Mouse (Mus musculus) urinary bladder, postnatal 36 days (tissue): ENCODE results near the gene Cd300lf.
A peak's percentile ranks its signal among the peaks of the same experiment; 100 is the strongest.

Source experiments
- DNase-seq, 2 experiments: peaks; one replicate each; pipeline ENCODE4 v3.0.0; 2022; ENCODE audit warnings: low spot score in 2 of 2, mixed read lengths in 1 of 2

Cd300lf gene

DNA sequence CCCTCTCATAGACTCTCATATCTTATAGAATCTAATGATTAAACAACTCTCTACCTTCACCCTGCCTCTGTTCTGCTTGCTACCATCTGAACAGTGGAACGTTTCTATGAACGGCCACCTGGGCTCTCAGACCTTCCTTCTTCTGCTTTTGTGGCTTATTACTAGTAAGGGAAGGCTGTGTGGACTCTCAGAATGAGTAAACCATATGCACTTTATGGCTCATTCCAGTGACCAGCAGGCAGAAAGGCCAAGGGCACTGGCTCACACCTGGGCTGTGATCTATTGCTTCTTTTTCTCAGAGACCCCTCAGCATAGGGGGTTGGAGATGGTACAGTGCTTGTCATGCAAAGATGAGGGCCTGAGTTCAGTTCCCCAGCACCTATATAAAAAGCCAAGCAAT is 27.2 kb downstream of the Cd300lf start:
- no peak for DNase-seq

DNA sequence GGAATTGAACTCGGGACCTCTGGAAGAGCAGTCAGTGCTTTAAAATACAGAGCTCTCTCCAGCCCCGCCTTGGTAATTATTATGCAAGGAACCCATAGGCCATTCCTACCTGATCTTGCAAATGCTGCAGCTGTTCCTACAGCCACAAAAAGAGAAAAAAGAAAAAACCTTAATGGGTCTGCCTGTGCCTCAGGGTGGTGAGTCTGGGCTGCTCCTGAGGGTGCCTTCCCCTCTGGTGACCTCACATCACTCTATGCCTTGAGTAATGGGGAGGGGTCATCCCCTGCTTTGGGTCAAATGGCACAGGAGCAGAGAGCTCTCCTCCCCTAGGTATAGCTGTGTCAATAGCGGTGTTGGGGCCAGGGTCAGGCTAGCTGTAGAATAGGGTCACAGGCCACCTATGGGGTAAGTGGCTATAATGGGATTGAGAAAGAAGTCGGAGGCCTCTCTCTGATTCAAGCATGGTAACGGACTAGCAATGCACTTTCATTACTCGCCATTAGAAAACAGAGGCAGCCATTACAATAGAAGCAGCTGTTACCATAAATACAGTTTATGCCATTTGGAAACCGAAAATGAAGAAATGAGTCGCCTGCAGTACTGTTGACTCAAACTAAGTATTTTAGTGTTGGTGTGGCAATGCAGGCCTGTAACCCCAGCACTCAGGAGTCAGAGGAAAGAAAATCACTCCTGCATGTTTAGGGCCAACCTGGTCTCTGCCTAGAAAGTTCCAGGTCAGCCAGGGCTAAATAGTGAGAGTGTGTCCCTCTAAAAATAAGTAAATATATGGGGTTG is 28.8 kb downstream of the Cd300lf start:
- no peak for DNase-seq

DNA sequence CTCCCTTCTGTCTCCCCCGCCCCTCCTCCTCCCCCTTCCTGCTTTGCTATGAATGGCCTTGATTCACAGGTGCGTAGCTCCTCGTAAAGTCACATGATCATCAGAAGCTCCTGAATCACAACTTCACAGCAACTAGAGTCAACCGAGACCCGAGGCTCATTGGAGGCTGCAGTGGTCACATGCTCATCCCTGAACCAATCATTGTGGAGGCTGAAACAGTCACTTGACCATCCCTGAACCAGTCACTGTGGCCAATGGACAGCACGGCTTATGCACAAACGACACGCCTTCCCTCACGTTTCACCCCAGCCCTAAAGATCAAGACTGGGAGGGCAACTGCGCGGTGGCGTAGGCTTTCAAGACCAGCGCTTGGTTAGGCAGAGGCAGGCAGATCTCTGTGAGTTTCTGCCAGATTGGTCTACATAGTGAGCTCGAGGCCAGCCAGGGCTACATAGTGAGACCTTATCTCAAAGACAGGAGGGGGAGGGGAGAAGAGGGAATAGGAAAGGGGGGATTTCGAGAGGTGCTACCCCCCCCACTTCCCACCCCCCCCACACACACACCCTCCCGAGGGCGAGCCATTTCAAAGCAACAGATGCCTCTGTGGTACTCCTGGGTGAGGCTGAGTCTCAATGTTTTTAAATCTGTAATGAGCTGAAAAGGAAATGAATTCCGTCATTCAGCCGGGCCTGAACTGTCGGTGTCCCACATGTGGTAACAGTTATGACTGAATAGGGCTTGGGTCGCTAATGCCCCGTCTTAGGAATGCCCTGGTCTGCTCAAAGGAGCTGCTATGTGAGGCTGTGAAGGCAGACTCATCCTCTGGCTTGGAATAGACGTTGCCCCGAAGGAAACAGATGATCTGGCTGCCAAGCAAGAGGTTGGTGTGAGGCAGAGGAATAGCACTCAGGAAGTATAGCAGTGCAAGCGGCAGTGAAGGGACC is 30.1 kb downstream of the Cd300lf start:
- no peak for DNase-seq

DNA sequence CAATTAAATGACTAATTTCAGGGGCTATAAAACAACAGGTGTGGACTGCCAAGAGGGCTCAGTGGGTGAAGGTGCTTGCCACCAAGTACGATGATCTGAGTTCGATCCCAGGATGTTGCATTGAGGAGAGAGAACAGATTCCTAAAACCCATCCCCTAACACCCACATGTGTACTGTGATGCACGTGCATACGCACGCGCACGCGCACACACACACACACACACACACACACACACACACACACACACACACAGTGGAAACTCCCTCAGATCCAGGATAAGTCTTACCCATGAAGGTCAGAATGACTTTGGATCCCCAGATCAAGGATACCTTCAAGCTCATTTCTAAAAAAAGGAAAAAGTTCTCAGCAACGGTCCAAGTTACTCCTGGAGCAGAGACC is 31.7 kb downstream of the Cd300lf start:
- DNase-seq = no peak

DNA sequence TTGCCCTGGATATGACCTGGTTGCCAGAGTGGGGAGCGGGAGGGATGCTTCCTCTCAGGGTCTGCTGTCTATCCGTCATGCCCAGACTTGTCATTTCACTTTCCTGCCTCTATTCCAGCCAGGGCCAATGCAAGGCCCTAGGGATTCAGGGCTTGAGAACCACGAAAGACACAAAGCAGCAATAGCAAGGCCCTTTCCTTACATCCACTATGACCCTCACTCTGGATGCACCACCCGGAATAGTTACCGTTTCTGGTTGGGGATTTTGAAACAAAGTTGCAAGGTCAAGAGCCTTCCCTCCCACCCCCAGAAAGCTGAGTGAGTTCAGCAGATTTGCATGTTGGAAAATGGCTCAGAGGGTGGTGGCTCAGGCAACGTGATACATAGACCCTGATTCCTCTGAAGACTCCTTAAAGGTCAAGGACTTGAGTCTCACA is 32.2 kb downstream of the Cd300lf start:
- DNase-seq = no peak

DNA sequence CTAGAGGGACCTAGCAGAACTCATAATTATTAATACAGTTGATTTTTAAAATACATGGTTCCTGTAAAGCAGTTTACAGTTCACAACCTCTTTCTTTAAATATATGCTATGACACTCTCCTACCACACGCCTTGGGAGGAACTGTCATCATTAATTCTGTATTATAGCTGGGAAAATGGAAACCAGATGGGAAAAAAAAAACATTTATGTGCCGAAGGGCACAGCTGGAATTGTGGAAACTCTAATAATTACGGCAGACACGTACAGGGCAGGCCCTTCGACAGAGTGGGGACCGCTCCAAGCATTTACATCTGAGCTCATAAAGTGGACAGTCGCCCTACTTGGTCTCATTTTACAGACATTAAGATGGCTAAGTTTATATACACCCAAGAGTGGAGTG is 33.1 kb downstream of the Cd300lf start:
- no peak for DNase-seq

DNA sequence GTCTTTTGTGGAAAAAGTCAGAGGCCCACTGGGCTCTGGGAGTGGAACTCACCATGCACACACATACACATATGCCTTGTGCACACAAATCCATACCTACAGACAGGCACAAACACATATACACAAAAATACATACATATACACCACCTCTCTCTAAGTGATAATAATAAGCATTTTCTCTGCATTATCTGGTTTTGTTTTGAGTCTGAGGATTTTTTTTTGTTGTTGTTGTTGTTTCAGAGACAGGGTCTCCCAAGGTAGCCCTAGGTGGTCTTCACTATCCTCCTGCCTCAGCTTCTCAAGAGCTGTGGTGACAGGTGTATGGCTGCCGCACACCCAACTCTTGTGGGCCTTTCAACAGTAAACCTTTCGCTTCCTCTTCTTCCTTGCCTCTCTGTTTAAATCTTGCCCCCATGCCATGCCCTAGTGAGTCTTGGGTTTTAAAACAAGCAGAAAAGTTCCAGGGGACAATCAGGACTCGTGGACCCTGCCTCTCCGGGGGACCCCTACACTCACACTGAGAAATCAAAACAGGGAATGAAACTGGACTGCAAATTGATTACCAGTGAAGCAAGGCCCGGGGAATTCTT is 33.7 kb downstream of the Cd300lf start:
- DNase-seq = no peak

DNA sequence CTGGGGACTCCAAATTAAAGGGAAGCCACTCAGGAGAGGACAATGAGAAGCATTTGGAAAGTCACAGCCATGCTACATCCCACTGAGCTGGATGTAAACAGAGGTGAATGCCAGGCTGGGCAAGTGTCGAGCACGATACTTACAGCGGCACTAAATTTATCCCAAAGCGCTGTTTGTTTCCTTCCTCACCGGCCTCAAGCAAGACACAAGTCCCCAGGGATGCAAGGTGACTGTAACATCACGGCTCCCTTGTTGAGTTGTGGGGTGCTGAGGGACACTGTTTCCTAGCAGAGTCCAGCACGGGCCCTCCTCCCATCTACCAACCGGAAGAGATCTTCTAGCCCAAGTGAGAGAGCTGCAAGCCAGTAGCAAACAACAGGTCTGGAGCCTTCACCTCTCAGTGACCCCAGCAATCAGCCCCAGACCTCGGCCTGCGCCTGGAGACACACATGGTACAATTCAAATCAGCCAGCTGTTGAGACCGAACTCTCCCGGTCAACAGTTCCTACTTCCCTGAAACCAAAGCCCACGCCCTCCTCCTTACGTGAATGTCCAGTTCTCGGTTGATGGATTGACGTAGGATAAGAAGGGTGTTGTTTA is 34.5 kb downstream of the Cd300lf start:
- DNase-seq = no peak

DNA sequence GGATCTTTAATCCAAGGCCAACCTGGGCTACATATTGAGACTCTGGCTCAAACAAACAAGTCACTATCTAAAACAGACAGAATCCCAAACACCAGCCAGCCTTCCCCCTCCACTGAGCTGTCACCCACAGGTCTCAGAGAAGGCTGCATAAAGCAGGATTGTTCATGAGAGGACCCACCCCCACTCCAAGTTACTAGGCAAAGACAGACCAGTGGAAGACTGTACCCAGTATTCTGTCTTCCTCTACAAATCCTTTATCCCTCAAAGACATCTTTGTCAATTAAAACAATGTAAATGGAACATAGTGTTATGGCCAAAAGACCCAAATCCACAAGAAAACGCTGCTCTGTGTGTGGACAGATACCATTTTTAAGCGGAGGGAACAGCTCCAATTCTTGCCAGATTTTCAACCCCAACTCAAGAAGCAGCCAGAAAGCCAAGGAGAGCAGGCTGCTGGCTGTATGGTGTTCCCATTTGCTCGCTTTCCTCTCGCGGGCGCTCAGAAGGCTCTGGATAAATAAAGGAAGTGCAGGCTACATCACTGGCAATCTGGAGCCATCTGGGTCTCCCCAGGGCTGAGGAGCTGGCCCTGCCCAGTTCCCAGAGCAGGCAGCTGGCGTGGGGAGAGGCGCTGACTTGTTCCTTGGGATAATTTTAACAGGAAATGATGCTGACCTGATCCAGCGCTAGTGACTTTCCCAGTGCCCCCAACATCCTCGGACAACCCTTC is 35.4 kb downstream of the Cd300lf start:
- no peak for DNase-seq

DNA sequence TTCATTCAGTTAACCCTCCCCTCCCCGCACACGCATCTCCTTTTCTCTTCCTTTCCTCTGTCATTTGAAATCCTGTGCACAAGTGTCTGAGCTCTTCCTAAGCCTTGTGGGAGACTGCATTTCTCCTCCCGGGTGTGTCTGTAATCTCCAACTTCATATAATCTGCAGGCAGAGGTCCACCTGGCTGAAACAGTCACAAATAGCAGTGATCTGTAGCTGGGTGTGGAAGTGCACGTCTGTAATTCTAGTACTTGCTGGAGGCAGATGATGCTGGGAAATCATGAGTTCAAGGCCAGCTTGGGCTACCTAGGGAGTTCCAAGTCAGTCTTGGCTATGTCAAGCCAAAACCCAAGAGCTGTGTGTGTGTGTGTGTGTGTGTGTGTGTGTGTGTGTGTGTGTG is 41.7 kb downstream of the Cd300lf start:
- DNase-seq = no peak

DNA sequence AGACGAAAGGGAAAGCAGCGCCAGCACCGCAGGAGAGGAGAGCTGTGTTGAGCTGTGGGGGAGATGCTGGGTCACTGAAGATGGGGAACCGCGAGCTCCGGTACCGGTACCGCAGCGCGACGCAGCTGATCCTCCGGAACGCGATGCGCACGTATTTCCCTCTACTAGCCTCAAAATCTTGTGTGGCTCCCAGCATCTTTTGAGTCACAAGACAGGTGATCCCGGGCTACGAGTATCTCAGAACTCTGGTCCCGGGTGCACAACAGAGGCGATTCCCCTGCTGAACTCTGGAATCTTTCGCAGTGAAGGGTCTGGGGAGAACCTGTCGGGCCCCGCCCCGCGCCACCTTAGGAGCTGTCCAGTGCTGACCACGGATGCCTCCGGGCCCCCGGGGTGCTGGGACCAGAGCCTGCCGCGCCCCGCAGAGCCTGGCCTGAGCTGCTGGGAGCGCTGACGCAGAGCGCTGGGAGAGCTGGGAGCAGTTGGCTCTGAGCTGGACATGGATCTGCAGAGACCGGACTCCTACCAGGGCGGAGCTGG is 42.4 kb downstream of the Cd300lf start, which contains the start of gene Rab37:
Gene Rab37, plus strand, starts transcription at position 70 of the 540 bp plus-strand sequence.
- DNase-seq = peak in 1 of 2 experiments; percentile 6

DNA sequence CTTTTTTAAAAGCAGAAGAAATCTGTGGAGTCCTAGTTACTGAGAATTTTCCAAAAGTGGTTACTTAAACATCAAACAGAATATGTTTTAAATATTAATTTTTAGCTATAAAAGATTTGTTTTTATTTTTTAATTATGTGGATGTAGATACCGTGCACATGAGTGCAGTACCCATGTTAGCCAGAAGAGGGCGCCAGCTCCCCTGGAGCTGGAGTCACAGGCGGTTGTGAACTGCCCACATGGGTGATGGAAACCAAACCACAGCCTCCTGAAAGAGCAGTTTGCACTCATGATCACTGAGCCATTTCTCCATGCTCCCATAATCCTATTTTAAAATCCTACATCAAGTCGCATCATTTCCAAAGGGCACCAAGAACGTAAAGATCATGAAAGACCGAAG is 43.9 kb downstream of the Cd300lf start:
- DNase-seq = no peak

DNA sequence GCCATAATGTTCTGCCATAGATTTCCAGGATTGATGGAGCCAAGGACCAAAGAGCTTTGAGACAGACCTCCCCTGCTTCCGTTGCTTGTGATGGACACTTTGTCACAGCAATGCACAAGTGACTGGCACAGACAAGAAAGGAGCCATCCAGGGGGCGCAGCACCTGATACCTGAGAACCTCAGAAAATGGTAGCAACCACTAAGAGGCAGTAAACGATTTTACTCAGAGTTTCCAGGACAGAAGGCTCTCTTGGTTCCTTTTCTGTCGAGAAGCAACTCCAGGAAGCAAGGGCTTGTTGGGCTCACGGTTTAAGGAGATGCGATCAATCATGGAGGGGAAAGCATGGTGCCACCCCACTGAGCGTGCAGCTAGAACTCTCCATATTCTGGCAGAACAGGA is 47.6 kb downstream of the Cd300lf start:
- no peak for DNase-seq

DNA sequence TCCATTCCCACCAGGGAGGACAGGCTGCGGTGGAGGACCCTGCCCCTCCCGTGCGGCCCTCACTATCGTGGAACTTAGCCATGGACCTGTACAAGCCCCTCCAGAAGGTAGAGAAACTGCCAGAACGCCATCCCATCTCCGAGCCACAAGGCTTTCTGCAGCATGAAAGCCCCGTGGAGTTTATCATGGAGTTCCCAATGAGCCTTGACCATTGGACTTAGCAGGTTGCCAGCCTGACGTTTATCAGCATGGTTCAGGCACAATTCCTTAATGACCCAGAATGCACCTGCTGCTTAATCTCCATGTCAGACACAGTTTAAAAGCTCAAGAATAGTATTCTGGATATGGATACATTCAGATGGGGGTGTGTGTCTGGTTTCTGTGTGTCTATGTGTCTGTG is 48.7 kb downstream of the Cd300lf start:
- no peak for DNase-seq

DNA sequence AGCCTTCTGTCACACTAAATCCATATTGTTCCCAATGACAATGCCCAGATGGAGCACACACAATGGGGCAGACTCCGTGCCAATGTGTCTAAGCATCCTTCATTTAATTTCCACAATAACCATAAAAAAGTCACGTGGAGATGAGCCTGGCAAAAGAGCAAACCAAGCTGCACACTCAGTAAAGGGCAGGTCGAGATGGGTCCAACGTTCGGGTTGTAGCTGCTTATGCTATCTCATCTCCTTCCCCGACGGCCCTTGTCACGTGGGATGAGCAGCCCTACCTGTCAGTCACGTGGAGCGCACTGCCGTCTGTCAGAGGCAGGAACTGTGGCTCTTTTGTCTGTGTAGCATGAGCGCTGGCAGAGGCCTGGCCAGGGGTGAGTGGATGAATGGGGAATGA is 49.2 kb downstream of the Cd300lf start:
- DNase-seq = no peak

DNA sequence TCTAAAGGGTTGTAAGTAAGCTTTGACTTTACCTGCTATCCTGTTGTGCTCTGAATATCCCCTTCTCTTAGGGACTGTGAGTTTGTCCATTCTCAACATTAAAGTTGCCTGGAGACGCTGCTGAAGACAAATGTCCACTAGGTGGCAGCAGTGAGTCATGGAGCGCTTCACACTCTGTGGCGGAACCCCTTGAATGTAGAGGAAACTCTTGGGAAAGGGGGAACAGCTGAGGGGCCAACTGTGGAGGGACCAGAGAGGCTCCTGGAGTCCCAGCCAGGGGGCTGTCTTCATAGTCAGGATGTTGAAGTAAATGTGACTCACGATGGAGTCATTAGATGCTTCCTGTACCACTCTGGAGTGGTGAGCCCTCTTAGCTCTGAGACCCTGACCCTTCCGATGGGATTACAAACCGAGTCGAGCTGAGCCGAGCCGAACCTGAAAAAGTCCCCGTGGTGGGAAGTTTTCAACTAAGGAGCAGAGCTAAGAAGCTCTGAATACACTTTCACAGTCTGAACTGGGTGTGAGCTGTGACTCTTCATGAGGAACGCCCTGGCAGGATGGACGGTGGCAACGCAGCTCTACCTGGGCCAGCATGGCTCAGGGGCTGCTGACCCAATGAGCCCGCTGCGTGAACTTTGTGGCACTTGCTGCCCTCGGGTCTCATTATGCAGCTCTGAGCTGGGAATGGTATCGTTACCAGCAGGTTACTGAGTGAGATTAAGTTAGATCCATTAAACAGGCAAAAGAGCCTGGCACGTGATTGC is 50.2 kb downstream of the Cd300lf start:
- DNase-seq = peak; percentile 33 to 64

DNA sequence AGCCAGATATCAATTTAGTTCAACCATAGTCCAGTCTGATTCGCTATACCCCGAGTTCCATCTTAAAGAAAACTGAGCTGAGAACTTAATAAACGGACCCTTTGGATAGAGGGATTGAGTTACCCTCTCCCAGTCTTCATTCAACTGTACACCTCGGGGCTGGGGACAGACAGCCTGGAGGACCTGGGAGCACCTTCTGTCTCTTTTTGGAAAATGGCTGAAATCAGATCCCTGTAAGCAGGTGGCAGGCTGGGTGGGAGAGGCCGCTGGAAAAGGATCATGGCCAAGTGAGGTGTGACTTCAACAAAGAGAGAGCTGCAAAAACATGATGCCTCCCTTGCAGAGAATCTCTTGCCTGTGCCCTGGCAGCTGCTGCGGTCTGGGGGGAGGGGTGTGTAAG is 51.6 kb downstream of the Cd300lf start:
- no peak for DNase-seq

DNA sequence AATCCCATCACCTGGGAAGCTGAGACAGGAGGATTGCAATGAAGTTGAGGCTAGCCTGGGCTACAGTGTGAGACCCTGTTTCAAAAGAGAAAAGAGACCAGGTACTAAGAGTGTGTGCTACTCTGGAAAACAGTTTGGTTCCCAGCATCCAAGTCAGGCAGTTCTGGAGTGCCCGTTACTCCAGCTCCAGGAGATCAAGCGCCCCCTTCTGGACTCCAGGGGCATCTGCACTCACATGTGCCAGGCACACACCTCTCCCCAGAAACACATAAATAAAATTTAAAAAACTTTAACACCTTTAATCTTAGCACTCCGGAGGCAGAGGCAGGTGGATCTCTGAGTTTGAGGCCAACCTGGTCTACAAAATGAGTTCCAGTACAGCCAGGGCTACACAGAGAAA is 52.4 kb downstream of the Cd300lf start:
- DNase-seq = no peak

DNA sequence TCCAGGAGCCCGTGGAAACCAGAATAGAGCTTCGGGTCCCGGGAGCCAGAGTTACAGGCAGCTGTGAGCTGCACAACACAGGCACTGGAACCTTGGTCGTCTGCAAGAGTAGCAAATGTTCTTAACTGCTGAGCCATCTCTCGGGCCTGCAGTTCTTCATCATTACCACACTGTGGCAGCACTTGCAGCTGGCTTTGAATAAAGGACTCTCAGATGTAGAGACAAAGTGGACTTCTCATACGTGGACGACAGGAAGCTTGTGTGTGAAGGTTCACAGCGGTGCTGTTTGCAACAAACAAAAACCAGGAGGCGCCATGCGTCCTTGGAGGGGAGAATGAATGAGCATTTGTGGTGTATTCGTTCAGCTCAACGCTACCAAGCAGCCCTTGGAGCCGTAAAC is 52.9 kb downstream of the Cd300lf start:
- peak; percentile 32 to 41 for DNase-seq

DNA sequence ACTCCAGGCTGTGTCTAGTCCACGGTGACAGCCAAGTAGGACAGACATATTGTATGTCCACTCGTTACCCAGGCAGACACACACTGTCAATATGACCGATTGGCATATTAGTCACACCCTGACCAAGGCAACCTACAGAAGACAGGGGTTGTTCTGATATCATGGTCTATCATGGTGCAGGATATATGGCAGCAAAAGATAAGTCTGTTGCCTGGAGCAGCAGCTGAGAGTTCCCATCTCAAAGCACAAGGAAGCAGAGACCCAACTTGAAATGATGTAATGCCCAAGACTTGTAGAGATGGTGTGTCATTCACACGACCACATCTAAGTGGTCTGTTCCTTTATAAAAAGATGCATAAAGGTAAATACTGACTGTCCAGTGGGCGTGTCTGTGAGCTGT is 55.1 kb downstream of the Cd300lf start:
- DNase-seq = no peak
